Mouse (Mus musculus) liver, postnatal 0 days (tissue): Measurements from ENCODE around the gene 2310022A10Rik. TPM values are rescaled to one million over a fixed set of nuclear protein-coding genes. Genes with fewer than 3 reads are reported as not detected.

Experiments
- ATAC-seq: fragments of 200-750 bp; cut with Nextera tagmentation; 2 replicates; pipeline ENCODE4 v1.8.0; 2017; ENCODE audit warnings: mild to moderate bottlenecking, moderate library complexity
- DNase-seq: peaks from one replicate; pipeline ENCODE4 v3.0.0-alpha.2; 2016
- H3K27ac ChIP-seq: fragments of 300-500 bp; sonication (generic); 2 replicates; pipeline ENCODE4 v1.5.1; 2014; ENCODE audit warnings: antibody characterized with exemption, moderate library complexity, mild to moderate bottlenecking, low read depth
- H3K27me3 ChIP-seq: fragments of 300-500 bp; sonication (generic); 2 replicates; pipeline ENCODE4 v1.6.1; 2014; ENCODE audit warnings: low read length, control low read depth, mixed read lengths; ENCODE audit not compliant: insufficient read depth
- H3K36me3 ChIP-seq: fragments of 300-500 bp; sonication (generic); replicated peaks from 2 replicates; pipeline ENCODE4 v1.6.1; 2014; ENCODE audit warnings: mild to moderate bottlenecking, control low read depth, low read length, moderate library complexity, mixed read lengths; ENCODE audit not compliant: insufficient read depth
- H3K4me1 ChIP-seq: fragments of 300-500 bp; sonication (generic); 2 replicates; pipeline ENCODE4 v1.6.1; 2014; ENCODE audit warnings: antibody characterized with exemption, mild to moderate bottlenecking, control low read depth; ENCODE audit not compliant: insufficient read depth
- H3K4me2 ChIP-seq: fragments of 300-500 bp; sonication (generic); 2 replicates; pipeline ENCODE4 v1.6.1; 2014; ENCODE audit warnings: low read depth, mild to moderate bottlenecking, low read length, moderate library complexity, mixed read lengths
- H3K4me3 ChIP-seq: fragments of 300-500 bp; sonication (generic); 2 replicates; pipeline ENCODE4 v1.5.1; 2014; ENCODE audit warnings: low read depth, low read length
- H3K9ac ChIP-seq: fragments of 300-500 bp; sonication (generic); replicated peaks from 2 replicates; pipeline ENCODE4 v1.6.1; 2014; ENCODE audit warnings: mild to moderate bottlenecking, moderate library complexity
- H3K9me3 ChIP-seq: fragments of 300-500 bp; sonication (generic); 2 replicates; pipeline ENCODE4 v1.6.1; 2016; ENCODE audit warnings: mild to moderate bottlenecking, control low read depth, low read length, mixed read lengths
- CTCF ChIP-seq: sonication (generic); IDR thresholded peaks from 2 replicates; pipeline ENCODE4 v1.5.1; 2016; ENCODE audit warnings: antibody characterized with exemption, low read depth
- EP300 ChIP-seq: IDR thresholded peaks from 2 replicates; pipeline ENCODE4 v1.6.1; 2016; ENCODE audit warnings: antibody characterized with exemption, low read depth, mild to moderate bottlenecking
- WGBS: fragments of 180-500 bp; shearing (Covaris S2); extraction: QIAGEN DNeasy Blood & Tissue Kit; methylation state at CpG from one replicate; pipeline ENCODE4 v1.1.7; 2014; ENCODE audit not compliant: insufficient replicate concordance; 5-methylcytosine and 5-hydroxymethylcytosine counted together
- polyA plus RNA-seq: library from polyadenylated mRNA; unstranded; fragments of >200 nt; fragmentation: Nextera tagmentation; extraction: Ambion mirVana; gene quantifications from 2 replicates; pipeline ENCODE4 v1.2.1, GENCODE M21; 2015

2310022A10Rik gene
- 8.6 and 9.0 TPM in 2 replicates for polyA plus RNA-seq

DNA sequence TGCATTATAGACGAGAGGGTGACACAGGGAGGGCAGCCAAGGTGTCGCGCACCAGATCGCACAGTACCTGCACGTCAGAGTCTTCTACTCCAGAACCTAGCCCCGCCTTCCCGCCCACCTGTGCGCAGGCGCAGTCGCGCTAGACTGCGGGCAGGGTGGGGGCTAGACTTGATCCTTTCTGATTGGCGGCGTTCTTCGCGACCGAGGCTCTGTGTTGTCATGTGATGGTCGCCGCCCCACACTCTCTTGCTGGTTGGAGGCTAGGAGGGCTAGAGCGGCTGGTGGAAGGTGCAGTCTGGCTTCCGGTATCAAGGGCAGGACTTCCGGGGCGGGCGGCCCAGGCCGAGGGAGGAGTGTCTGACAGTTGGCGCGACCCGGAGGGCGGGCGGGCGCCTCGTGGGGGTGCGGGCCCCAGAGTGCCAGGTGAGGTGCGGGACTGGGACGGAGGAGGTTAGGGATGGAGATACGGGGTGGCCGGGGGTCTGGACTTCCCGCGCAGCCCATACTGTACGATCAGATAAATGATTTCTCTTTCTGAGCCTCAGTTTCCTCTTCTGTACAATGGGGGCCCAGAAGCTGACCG lies at the start of gene 2310022A10Rik, which contains the start of gene Pld3:
2310022A10Rik (plus strand) TSS at position 303 of the 583 bp plus-strand sequence.
Pld3 (minus strand) TSS at position 288 of the 583 bp plus-strand sequence.
- H3K27me3 ChIP-seq, result no peaks in the 10 kb centered on the region
- peak; percentile 95 for DNase-seq
- no peaks in the 10 kb centered on the region for H3K36me3 ChIP-seq
- H3K9me3 ChIP-seq, result no peaks in the 10 kb centered on the region
- 1% methylated on average over 39 of the region's 41 CpGs for WGBS
- no peak for TF ChIP-seq CTCF
- TF ChIP-seq EP300, result no peak; the same call in 1 of the 2 replicates
- H3K4me3 ChIP-seq, result peak within 1 kb of the TSS; percentile 59
- H3K9ac ChIP-seq, result peak within 1 kb of the TSS; percentile 63
- ATAC-seq, result peak; percentile 99
- peak within 1 kb of the TSS; percentile 81 for H3K4me2 ChIP-seq
- peak within 1 kb of the TSS; percentile 25 for H3K27ac ChIP-seq
- H3K4me1 ChIP-seq, result peaks cover 10% of the 10 kb centered on the region

DNA sequence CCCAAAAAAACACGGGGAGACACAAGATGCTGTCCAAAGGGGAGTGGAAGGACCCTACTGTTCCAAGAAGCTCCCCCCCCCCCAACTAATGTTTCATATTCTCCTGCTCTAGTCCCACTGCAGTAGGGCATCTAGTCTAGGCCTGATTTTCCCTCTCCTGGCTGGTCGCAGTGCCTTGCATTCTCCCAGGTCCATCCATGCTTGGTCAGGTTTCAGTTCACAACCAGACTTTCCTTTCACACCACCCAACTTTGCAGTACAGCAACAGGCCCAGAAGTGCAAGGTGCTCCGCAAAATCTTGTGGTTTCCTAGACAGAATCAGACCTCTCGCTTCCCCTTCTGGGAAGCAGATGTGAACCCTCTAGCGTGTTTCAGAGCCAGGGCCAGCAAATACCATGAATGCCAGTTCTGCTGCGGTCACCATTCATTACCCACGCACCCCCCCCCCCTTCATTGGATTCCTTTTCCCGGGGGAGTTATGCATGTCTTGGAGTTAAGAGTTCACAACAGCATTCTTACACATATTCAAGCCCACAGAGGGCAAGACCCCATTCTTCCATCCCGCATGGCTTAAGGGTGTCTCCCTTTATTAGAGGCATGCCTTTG lies 46.2 kb upstream of the 2310022A10Rik start:
- Histone ChIP-seq H3K9me3 (no peaks in the 10 kb centered on the region), H3K4me2 (peak overlapping the region; percentile 95), H3K27me3 (no peaks in the 10 kb centered on the region), H3K36me3 (no peaks in the 10 kb centered on the region), H3K27ac (peak overlapping the region; percentile 94; the same call in 1 of the 2 replicates), H3K9ac (0 out of 2 replicates have a peak overlapping the region, but pooled peaks have one; percentile 60), H3K4me3 (peak overlapping the region; percentile 66), H3K4me1 (peaks cover 15% of the 10 kb centered on the region; the same call in 1 of the 2 replicates)
- DNase-seq (peak; percentile 30), ATAC-seq (no peak)
- WGBS, result 35% methylated on average over 9 of the region's 9 CpGs
- TF ChIP-seq EP300, result no peak
- no peak for TF ChIP-seq CTCF

DNA sequence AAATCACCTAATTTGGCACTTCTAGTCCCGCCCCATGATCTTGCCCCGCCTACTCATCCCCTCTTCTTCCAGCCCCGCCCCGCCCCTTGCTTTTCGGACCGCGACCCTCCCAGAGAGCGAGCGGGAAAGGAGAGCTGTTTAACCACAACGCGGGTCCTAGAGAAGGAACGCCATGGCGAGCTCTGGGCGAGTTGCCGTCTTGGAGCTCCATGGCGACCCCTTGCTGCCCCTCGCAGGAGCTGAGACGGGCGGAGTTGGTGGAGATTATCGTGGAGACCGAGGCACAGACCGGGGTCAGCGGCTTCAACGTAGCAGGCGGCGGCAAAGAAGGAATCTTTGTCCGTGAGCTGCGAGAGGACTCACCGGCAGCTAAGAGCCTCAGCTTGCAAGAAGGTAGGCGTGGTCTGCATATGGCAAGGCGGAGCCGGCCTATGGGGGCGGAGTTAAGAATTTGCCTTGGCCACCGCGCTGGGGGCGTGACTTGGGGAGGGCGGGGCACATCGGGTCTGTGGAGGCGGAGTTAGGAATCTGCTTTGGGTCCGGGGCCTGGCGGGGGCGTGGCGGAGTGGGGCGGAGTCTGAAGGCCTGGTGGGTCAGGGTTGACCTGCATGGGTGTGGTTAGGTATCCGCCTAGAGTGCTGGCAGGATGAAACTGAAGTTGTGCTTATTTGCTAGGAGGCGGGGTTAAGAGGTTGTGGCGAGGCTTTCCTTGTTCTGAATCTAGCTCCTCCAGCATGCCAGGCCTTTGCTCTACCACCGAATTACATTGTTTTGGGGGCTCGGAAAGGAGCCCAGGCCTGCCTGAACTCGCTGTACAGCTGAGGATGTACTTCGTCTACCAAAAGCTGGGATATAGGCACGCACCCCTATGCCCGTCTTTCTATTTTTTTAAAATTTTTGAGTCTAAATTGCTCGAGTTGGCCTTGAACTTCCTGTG lies 45.1 kb upstream of the 2310022A10Rik start:
- TF ChIP-seq EP300, result peak; percentile 45
- peak; percentile 44 for TF ChIP-seq CTCF
- Histone ChIP-seq H3K27me3 (no peaks in the 10 kb centered on the region), H3K36me3 (no peaks in the 10 kb centered on the region), H3K4me2 (peak overlapping the region; percentile 95), H3K27ac (peak overlapping the region; percentile 94), H3K9me3 (no peaks in the 10 kb centered on the region), H3K4me1 (peaks cover 15% of the 10 kb centered on the region; the same call in 1 of the 2 replicates), H3K9ac (peak overlapping the region; percentile 60), H3K4me3 (peak overlapping the region; percentile 66)
- peak; percentile 100 for DNase-seq
- ATAC-seq, result peak; percentile 96
- 1% methylated on average over 54 of the region's 54 CpGs for WGBS

DNA sequence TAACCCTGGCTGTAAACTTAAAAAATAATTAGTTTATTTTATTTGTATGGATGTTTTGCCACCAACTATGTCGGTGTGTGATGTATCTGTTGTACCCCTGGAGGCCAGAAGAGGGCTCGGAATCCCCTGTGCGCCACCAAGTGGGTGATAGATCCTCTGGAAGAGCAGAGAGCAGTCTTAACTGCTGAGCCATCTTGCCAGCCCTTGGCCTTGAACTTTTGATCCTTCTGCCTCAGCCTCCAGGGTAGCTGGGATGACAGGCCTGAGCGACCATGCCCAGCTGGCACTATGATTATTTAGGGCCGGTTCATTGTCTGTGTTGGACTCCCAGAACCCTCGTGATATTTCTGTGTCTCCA lies 44.4 kb upstream of the 2310022A10Rik start:
- peaks cover 15% of the 10 kb centered on the region; the same call in 1 of the 2 replicates for H3K4me1 ChIP-seq
- H3K27ac ChIP-seq, result peak overlapping the region; percentile 94
- 23% methylated on average over 6 of the region's 6 CpGs for WGBS
- TF ChIP-seq EP300, result no peak
- TF ChIP-seq CTCF, result peak; percentile 90
- no peaks in the 10 kb centered on the region for H3K27me3 ChIP-seq
- no peaks in the 10 kb centered on the region for H3K36me3 ChIP-seq
- H3K4me3 ChIP-seq, result peak overlapping the region; percentile 66
- DNase-seq (peak; percentile 79), ATAC-seq (peak; percentile 80)
- peak overlapping the region; percentile 95 for H3K4me2 ChIP-seq
- H3K9me3 ChIP-seq, result no peaks in the 10 kb centered on the region
- no peak overlapping the region for H3K9ac ChIP-seq

DNA sequence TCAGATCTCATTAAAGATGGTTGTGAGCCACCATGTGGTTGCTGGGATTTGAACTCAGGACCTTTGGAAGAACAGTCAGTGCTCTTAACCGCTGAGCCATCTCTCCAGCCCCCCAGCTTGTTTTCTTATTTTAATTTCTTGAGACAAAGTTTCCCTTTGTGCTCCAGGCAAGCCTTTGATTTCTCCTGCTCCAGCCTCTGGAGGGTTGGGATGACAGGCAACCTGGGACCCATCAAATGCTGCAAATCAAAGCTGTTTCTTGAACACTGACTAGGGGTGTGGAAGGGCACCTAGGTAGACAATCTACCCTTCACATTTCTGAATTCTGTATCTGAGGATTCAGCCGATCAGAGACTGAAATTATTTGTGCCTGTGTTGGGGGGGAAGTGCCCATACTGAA lies 42.2 kb upstream of the 2310022A10Rik start:
- Histone ChIP-seq H3K27ac (no peak overlapping the region), H3K9ac (no peak overlapping the region), H3K27me3 (no peaks in the 10 kb centered on the region), H3K9me3 (no peaks in the 10 kb centered on the region), H3K4me2 (no peak overlapping the region), H3K4me1 (peaks cover 15% of the 10 kb centered on the region; the same call in 1 of the 2 replicates), H3K4me3 (no peak overlapping the region), H3K36me3 (no peaks in the 10 kb centered on the region)
- 85% methylated on average over 2 of the region's 2 CpGs for WGBS
- DNase-seq (no peak), ATAC-seq (no peak)
- TF ChIP-seq CTCF (no peak), EP300 (no peak)
